Mouse (Mus musculus) ZHBTc4 (cell line): ENCODE data around the gene Ppia.

Experiments used
- DNase-seq: peaks from one replicate; pipeline ENCODE4 v3.0.0-alpha.2; 2011; ENCODE audit warnings: low read depth, low spot score

Ppia gene

GRCm38 (mm10) chr11:6404699-6405566, 10.3 kb upstream of the Ppia start:
- DNase-seq = no peak

- DNase-seq = peak; percentile 18
Observed at GRCm38 (mm10) chr11:6405591-6406081, 9.6 kb upstream of the Ppia start.

- DNase-seq = peak; percentile 19
Observed at GRCm38 (mm10) chr11:6406251-6407161, 8.7 kb upstream of the Ppia start.

GRCm38 (mm10) chr11:6407162-6407621, 8.1 kb upstream of the Ppia start:
- no peak for DNase-seq

- DNase-seq = peak; percentile 93
Observed at GRCm38 (mm10) chr11:6410050-6410602, 5.1 kb upstream of the Ppia start.

- DNase-seq = peak; percentile 46
Observed at GRCm38 (mm10) chr11:6410755-6411154, 4.5 kb upstream of the Ppia start.

GRCm38 (mm10) chr11:6411684-6412083, 3.6 kb upstream of the Ppia start:
- peak; percentile 91 for DNase-seq

- peak; percentile 35 for DNase-seq
Observed at GRCm38 (mm10) chr11:6413264-6413663, 2.0 kb upstream of the Ppia start.

GRCm38 (mm10) chr11:6415551-6416404, 535 bp downstream of the Ppia start:
- peak; percentile 96 for DNase-seq

GRCm38 (mm10) chr11:6416405-6417034, 1.3 kb downstream of the Ppia start:
- peak; percentile 94 for DNase-seq

- peak; percentile 34 for DNase-seq
Observed at GRCm38 (mm10) chr11:6417069-6417468, 1.8 kb downstream of the Ppia start.

- no peak for DNase-seq
Observed at GRCm38 (mm10) chr11:6417490-6417889, 2.2 kb downstream of the Ppia start.

- peak; percentile 18 for DNase-seq
Observed at GRCm38 (mm10) chr11:6418751-6419150, 3.5 kb downstream of the Ppia start.

- peak; percentile 65 for DNase-seq
Observed at GRCm38 (mm10) chr11:6419156-6419555, 3.9 kb downstream of the Ppia start.

GRCm38 (mm10) chr11:6420283-6420703, 5.0 kb downstream of the Ppia start:
- peak; percentile 52 for DNase-seq

- peak; percentile 39 for DNase-seq
Observed at GRCm38 (mm10) chr11:6420722-6421350, 5.6 kb downstream of the Ppia start.

- DNase-seq = no peak
Observed at GRCm38 (mm10) chr11:6430186-6430585, 14.9 kb downstream of the Ppia start.

GRCm38 (mm10) chr11:6436442-6436841, 21.2 kb downstream of the Ppia start:
- DNase-seq = peak; percentile 95

GRCm38 (mm10) chr11:6437667-6438066, 22.4 kb downstream of the Ppia start:
- DNase-seq = no peak

GRCm38 (mm10) chr11:6440171-6440570, 24.9 kb downstream of the Ppia start:
- no peak for DNase-seq
